Mouse (Mus musculus): ENCODE results near the gene Taf5l.

DNA sequence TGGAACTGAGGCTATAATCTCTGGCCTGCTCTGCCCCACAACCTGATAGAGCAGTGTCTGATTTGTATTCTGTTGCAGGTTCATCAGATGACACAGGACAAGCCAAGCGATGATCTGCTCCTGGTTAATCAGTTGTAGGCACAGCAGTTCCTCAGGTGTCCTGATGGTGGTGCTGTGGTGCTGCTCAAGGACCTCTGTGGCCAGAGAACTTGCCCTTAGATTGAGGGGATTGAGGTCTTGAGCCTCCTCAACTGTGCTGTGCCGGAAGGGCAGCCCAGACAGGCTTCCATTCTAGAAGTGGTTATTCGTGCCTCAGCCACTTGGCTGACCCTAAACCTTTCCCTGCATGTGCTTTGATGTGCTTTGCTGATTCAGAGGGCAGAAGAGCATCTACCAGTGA is 30.9 kb upstream of the Taf5l start:
- TF ChIP-seq POLR2A (IDR thresholded peaks at IDR 0.05; ENCODE audit: borderline replicate concordance, control insufficient read depth, low read depth, low read length) = no peak
- TF ChIP-seq CTCF (IDR thresholded peaks at IDR 0.05; ENCODE audit: control insufficient read depth, insufficient read depth, low read length) = peak; percentile 93

Data from bone marrow, adult 2 months (tissue).